Mouse (Mus musculus) heart, adult 2 months (tissue): ENCODE data around the gene Foxn2.

Experiments
- CTCF ChIP-seq: fragments of 200-600 bp; IDR thresholded peaks from 2 replicates; pipeline ENCODE4 v1.8.1; 2022; ENCODE audit warnings: antibody characterized with exemption, mild to moderate bottlenecking, moderate library complexity
- EP300 ChIP-seq: fragments of 200-500 bp; IDR thresholded peaks from 2 replicates; pipeline ENCODE4 v1.6.1; 2011; ENCODE audit warnings: low read depth, low read length, control low read depth; ENCODE audit not compliant: insufficient read depth
- POLR2A ChIP-seq: fragments of 200-500 bp; IDR thresholded peaks from 2 replicates; pipeline ENCODE4 v1.6.1; 2011; ENCODE audit warnings: mild to moderate bottlenecking, low read depth, low read length, control low read depth; ENCODE audit not compliant: insufficient read depth

DNA sequence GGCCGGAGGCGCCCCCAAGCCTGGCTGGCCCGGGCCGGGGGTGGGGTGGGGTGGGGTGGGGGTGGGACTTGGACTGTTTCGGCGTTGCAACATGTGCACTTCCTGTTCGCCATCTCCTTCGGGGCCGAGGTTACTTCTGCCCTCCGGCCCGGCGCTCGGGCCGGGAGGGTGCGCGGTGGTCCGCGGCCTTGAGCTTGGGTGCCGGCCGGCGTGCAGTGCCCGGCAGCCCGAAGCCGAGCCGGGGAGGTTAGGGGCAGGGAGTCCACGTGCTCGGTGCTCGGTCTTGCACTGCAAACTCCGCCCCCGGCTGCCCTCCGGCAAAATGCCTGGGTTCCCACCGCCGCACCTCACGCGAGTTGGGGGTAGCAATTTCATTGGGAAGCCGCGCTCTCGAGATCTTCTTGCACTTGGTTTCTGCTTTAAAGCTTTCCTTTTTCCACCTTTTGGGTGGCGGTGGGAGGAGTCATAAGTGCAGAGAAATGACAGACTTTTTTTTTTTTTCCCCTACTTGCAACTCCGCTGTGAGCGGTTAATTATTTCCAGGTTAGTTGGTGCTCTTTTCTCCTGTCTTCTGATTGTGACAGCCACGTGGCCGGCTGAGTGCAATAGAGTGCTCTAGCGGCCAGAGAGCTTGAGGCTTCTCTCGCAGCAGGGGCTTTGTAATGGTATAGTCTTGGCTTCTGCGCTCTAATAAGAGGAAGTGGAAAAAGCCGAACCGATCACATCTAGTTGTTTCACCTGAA, 1.1 kb downstream of the Foxn2 start:
- TF ChIP-seq CTCF (peak; percentile 21; the same call in 1 of the 2 replicates), POLR2A (no peak), EP300 (no peak)
